Mouse (Mus musculus) embryonic facial prominence, embryonic 11.5 days (tissue): ENCODE measurements at regions not wholly inside any gene's neighbourhood (a gene's known extent, or its start where the extent isn't known, plus 50 kb on each side); places are given as distances from the start of the nearest gene placed in this dataset.

ENCODE experiments used
- ATAC-seq: fragments of 200-750 bp; cut with Nextera tagmentation; replicated peaks from 2 replicates; pipeline ENCODE4 v1.8.0; 2017; ENCODE audit warnings: low read depth; ENCODE audit not compliant: insufficient number of reproducible peaks, low FRiP score, low TSS enrichment
- DNase-seq: peaks from one replicate; pipeline ENCODE4 v3.0.0-alpha.2; 2015; ENCODE audit warnings: low spot score
- H3K27ac ChIP-seq: fragments of 300-500 bp; sonication (generic); replicated peaks from 2 replicates; pipeline ENCODE4 v1.5.1; 2014; ENCODE audit warnings: mild to moderate bottlenecking, low read depth, low read length, control low read depth
- H3K27me3 ChIP-seq: fragments of 300-500 bp; sonication (generic); 2 replicates; pipeline ENCODE4 v1.6.1; 2014; ENCODE audit warnings: mild to moderate bottlenecking, low read length, moderate library complexity, mixed read lengths; ENCODE audit not compliant: control insufficient read depth, insufficient read depth
- H3K36me3 ChIP-seq: fragments of 300-500 bp; sonication (generic); replicated peaks from 2 replicates; pipeline ENCODE4 v1.6.1; 2014; ENCODE audit warnings: low read depth, mild to moderate bottlenecking, low read length, moderate library complexity, mixed read lengths; ENCODE audit not compliant: control insufficient read depth, insufficient read depth
- H3K4me1 ChIP-seq: fragments of 300-500 bp; sonication (generic); 2 replicates; pipeline ENCODE4 v1.6.1; 2014; ENCODE audit warnings: low read length, mixed read lengths; ENCODE audit not compliant: control insufficient read depth, insufficient read depth
- H3K4me2 ChIP-seq: fragments of 300-500 bp; sonication (generic); 2 replicates; pipeline ENCODE4 v1.6.1; 2014; ENCODE audit warnings: low read depth, mild to moderate bottlenecking, control low read depth, low read length, moderate library complexity
- H3K4me3 ChIP-seq: fragments of 300-500 bp; sonication (generic); 2 replicates; pipeline ENCODE4 v1.5.1; 2014; ENCODE audit warnings: low read depth, low read length, control low read depth
- H3K9ac ChIP-seq: fragments of 300-500 bp; sonication (generic); replicated peaks from 2 replicates; pipeline ENCODE4 v1.6.1; 2014; ENCODE audit warnings: mild to moderate bottlenecking, control low read depth, low read length
- H3K9me3 ChIP-seq: fragments of 300-500 bp; sonication (generic); replicated peaks from 2 replicates; pipeline ENCODE4 v1.6.1; 2016; ENCODE audit warnings: mild to moderate bottlenecking, low read length, inconsistent platforms, mixed read lengths; ENCODE audit not compliant: control insufficient read depth
- WGBS: fragments of 180-500 bp; shearing (Covaris S2); extraction: QIAGEN DNeasy Blood & Tissue Kit; methylation state at CpG from one replicate; pipeline ENCODE4 v1.1.7; 2014; 5-methylcytosine and 5-hydroxymethylcytosine counted together

- H3K4me1 ChIP-seq: no peaks in the 10 kb centered on the region
- H3K27ac ChIP-seq: no peak overlapping the region
- ATAC-seq (no peak), DNase-seq (peak; percentile 6)
- H3K4me3 ChIP-seq: no peak overlapping the region
- no peaks in the 10 kb centered on the region for H3K9me3 ChIP-seq
- no peak overlapping the region for H3K4me2 ChIP-seq
- WGBS: 50% methylated on average over 2 of the region's 2 CpGs
- no peaks in the 10 kb centered on the region for H3K27me3 ChIP-seq
- H3K36me3 ChIP-seq: no peaks in the 10 kb centered on the region
- no peak overlapping the region for H3K9ac ChIP-seq
Observed at GRCm38 (mm10) chr16:85231330-85231729, 57.8 kb upstream of the App start.

- no peak for ATAC-seq
- Histone ChIP-seq H3K27ac (no peak overlapping the region), H3K4me3 (no peak overlapping the region), H3K9me3 (no peaks in the 10 kb centered on the region), H3K4me1 (no peaks in the 10 kb centered on the region), H3K9ac (no peak overlapping the region), H3K36me3 (no peaks in the 10 kb centered on the region), H3K4me2 (no peak overlapping the region), H3K27me3 (no peaks in the 10 kb centered on the region)
- DNase-seq: no peak
- 87% methylated on average over 2 of the region's 2 CpGs for WGBS
Observed at GRCm38 (mm10) chr16:85224325-85224724, 50.8 kb upstream of the App start.
